Mouse (Mus musculus) CH12.LX (cell line): ENCODE measurements around the gene Ryr3. TPM values are rescaled to one million over a fixed set of nuclear protein-coding genes. Genes with fewer than 3 reads are reported as not detected.

ENCODE experiments used
- DNase-seq: peaks from one replicate; pipeline ENCODE4 v3.0.0-alpha.2; 2013; ENCODE audit errors: extremely low read depth
- H3K27ac ChIP-seq: 2 replicates; pipeline ENCODE4 v1.5.1; 2012; ENCODE audit warnings: low read depth, mild to moderate bottlenecking, control low read depth, moderate library complexity; ENCODE audit not compliant: insufficient read depth
- H3K27me3 ChIP-seq: replicated peaks from 2 replicates; pipeline ENCODE3; 2012; ENCODE audit warnings: inconsistent platforms
- H3K36me3 ChIP-seq, 2 experiments: replicated peaks in 1 of 2; 2 replicates each; pipeline versions ENCODE3 to v1.6.1; 2012; ENCODE audit warnings: inconsistent platforms in 1 of 2, low read length in 1 of 2, mild to moderate bottlenecking in 1 of 2, mixed read lengths in 1 of 2, moderate library complexity in 1 of 2; ENCODE audit not compliant: control insufficient read depth in 1 of 2, insufficient read depth in 1 of 2
- H3K4me1 ChIP-seq, 2 experiments: 2 replicates each; pipeline ENCODE4 v1.6.1; 2012; ENCODE audit warnings: inconsistent platforms in 1 of 2, moderate library complexity in 1 of 2; ENCODE audit not compliant: insufficient read depth in 2 of 2, control insufficient read depth in 1 of 2
- H3K4me2 ChIP-seq: 2 replicates; pipeline ENCODE4 v1.6.1; 2012; ENCODE audit warnings: low read depth, mild to moderate bottlenecking, control low read depth; ENCODE audit not compliant: poor library complexity, insufficient read depth, severe bottlenecking
- H3K4me3 ChIP-seq, 3 experiments: fragments of 150-350 bp in 1 of 3; sonication (generic) in 1 of 3; replicated peaks in 1 of 3; 2 replicates each; pipeline versions ENCODE3 to v1.5.1; 2011 to 2012; ENCODE audit warnings: low read depth in 2 of 3, low read length in 2 of 3, mild to moderate bottlenecking in 2 of 3, moderate library complexity in 2 of 3, control low read depth in 1 of 3, improper control_type of control experiment in 1 of 3, inconsistent platforms in 1 of 3, mixed read lengths in 1 of 3; ENCODE audit not compliant: poor library complexity in 1 of 3
- H3K79me2 ChIP-seq: replicated peaks from 2 replicates; pipeline ENCODE4 v1.6.1; 2012; ENCODE audit warnings: mild to moderate bottlenecking, moderate library complexity; ENCODE audit not compliant: control insufficient read depth, poor library complexity, insufficient read depth, severe bottlenecking; ENCODE audit errors: extremely low read depth
- H3K9ac ChIP-seq: 2 replicates; pipeline ENCODE4 v1.6.1; 2012; ENCODE audit warnings: low read depth, mild to moderate bottlenecking, control low read depth, moderate library complexity; ENCODE audit not compliant: insufficient read depth
- H3K9me3 ChIP-seq: replicated peaks from 2 replicates; pipeline ENCODE3; 2012; ENCODE audit warnings: low read length, inconsistent platforms, mixed read lengths
- CHD1 ChIP-seq: IDR thresholded peaks from 2 replicates; pipeline ENCODE4 v1.6.1; 2012; ENCODE audit warnings: low read depth, low read length, improper control_type of control experiment, inconsistent platforms
- ELF1 ChIP-seq: IDR thresholded peaks from 2 replicates; pipeline ENCODE4 v1.6.1; 2014; ENCODE audit warnings: low read depth, mild to moderate bottlenecking, inconsistent platforms, low read length, improper control_type of control experiment
- EP300 ChIP-seq: IDR thresholded peaks from 2 replicates; pipeline ENCODE4 v1.6.1; 2011; ENCODE audit warnings: low read length, improper control_type of control experiment
- ETS1 ChIP-seq: conservative IDR thresholded peaks from 2 replicates; pipeline ENCODE4 v1.6.1; 2012; ENCODE audit warnings: low read depth, mild to moderate bottlenecking, inconsistent platforms, low read length, improper control_type of control experiment, moderate library complexity
- GABPA ChIP-seq: IDR thresholded peaks from 2 replicates; pipeline ENCODE4 v1.6.1; 2012; ENCODE audit warnings: low read depth, low read length, improper control_type of control experiment, inconsistent platforms; ENCODE audit not compliant: insufficient replicate concordance
- HCFC1 ChIP-seq: IDR thresholded peaks from 2 replicates; pipeline ENCODE4 v1.6.1; 2012; ENCODE audit warnings: low read depth, mild to moderate bottlenecking, inconsistent platforms, low read length, improper control_type of control experiment
- JUND ChIP-seq: conservative IDR thresholded peaks from 2 replicates; pipeline ENCODE4 v1.6.1; 2011; ENCODE audit warnings: low read depth, low read length, improper control_type of control experiment
- KAT2A ChIP-seq: IDR thresholded peaks from 2 replicates; pipeline ENCODE4 v1.6.1; 2012; ENCODE audit warnings: low read length, improper control_type of control experiment, inconsistent platforms; ENCODE audit not compliant: insufficient replicate concordance
- MAZ ChIP-seq: IDR thresholded peaks from 2 replicates; pipeline ENCODE4 v1.6.1; 2012; ENCODE audit warnings: low read depth, mild to moderate bottlenecking, inconsistent platforms, low read length, improper control_type of control experiment, moderate library complexity
- NELFE ChIP-seq: IDR thresholded peaks from 2 replicates; pipeline ENCODE4 v1.6.1; 2011; ENCODE audit warnings: low read depth, low read length, improper control_type of control experiment
- NRF1 ChIP-seq: IDR thresholded peaks from 2 replicates; pipeline ENCODE4 v1.6.1; 2014; ENCODE audit warnings: low read depth, mild to moderate bottlenecking, inconsistent platforms, low read length, improper control_type of control experiment, moderate library complexity
- PAX5 ChIP-seq: IDR thresholded peaks from 2 replicates; pipeline ENCODE4 v1.6.1; 2012; ENCODE audit warnings: low read length, inconsistent platforms, mixed read lengths
- POLR2A ChIP-seq: IDR thresholded peaks from 2 replicates; pipeline ENCODE4 v1.6.1; 2011; ENCODE audit warnings: low read depth, mild to moderate bottlenecking, improper control_type of control experiment, low read length
- POLR2AphosphoS2 ChIP-seq: IDR thresholded peaks from 2 replicates; pipeline ENCODE4 v1.6.1; 2011; ENCODE audit warnings: low read depth, low read length, improper control_type of control experiment
- RAD21 ChIP-seq: IDR thresholded peaks from 2 replicates; pipeline ENCODE4 v1.6.1; 2011; ENCODE audit warnings: low read depth, mild to moderate bottlenecking, low read length, improper control_type of control experiment, moderate library complexity
- RCOR1 ChIP-seq: conservative IDR thresholded peaks from 2 replicates; pipeline ENCODE4 v1.6.1; 2012; ENCODE audit warnings: low read depth, mild to moderate bottlenecking, inconsistent platforms, low read length, improper control_type of control experiment
- TBP ChIP-seq: conservative IDR thresholded peaks from 2 replicates; pipeline ENCODE4 v1.6.1; 2011; ENCODE audit warnings: low read depth, low read length, improper control_type of control experiment
- USF2 ChIP-seq: conservative IDR thresholded peaks from 2 replicates; pipeline ENCODE4 v1.6.1; 2011; ENCODE audit warnings: low read depth, low read length, improper control_type of control experiment
- ZMIZ1 ChIP-seq: IDR thresholded peaks from 2 replicates; pipeline ENCODE4 v1.6.1; 2012; ENCODE audit warnings: low read depth, mild to moderate bottlenecking, inconsistent platforms, low read length, improper control_type of control experiment
- ZNF384 ChIP-seq: IDR thresholded peaks from 2 replicates; pipeline ENCODE4 v1.6.1; 2012; ENCODE audit warnings: low read depth, low read length, improper control_type of control experiment, inconsistent platforms
- dilution Hi-C: fragments of 300-500 bp; cut with MboI; formaldehyde crosslinking; loops from 2 replicates; pipeline ENCODE4 v1.14.3; 2020; ENCODE audit warnings: low sequenced_read_pairs; ENCODE audit not compliant: extremely low pct_unique_long_range_greater_than_20kb, extremely low pct_ligation_motif_present
- in situ Hi-C: fragments of 300-500 bp; cut with MboI; formaldehyde crosslinking; loops from 3 replicates; pipeline ENCODE4 v1.14.3; 2019; ENCODE audit warnings: low sequenced_read_pairs, low pct_ligation_motif_present, low pct_unique_long_range_greater_than_20kb, mixed read lengths
- polyA plus RNA-seq: library from polyadenylated mRNA; unstranded; fragments of >175 nt; gene quantifications from 2 replicates; pipeline ENCODE4 v1.2.1, GENCODE M21; 2012; ENCODE audit warnings: low read depth; ENCODE audit not compliant: insufficient read length
- total RNA-seq, 2 experiments: library from RNA; depleted of rRNA; stranded (reverse); fragments of 300-350 nt in 1 of 2; fragments of >200 nt in 1 of 2; gene quantifications; 2 replicates each; pipeline ENCODE4 v1.2.3; 2012 to 2014

Ryr3 gene
- total and polyA plus RNA-seq, 3 experiments = 0.08 to 0.40 (median 0.16) TPM

- H3K4me3 ChIP-seq = no peak overlapping the region
- no peak overlapping the region for H3K4me2 ChIP-seq
- TF ChIP-seq RAD21 = no peak
- no peak for TF ChIP-seq NELFE
- no peak for TF ChIP-seq RCOR1
- TF ChIP-seq USF2 = no peak
- no peak for TF ChIP-seq ZNF384
- no peak for TF ChIP-seq POLR2A
- TF ChIP-seq EP300 = no peak
- TF ChIP-seq ZMIZ1 = no peak
- no peak for TF ChIP-seq JUND
- no peak for DNase-seq
- H3K79me2 ChIP-seq = no peaks in the 10 kb centered on the region
- H3K27me3 ChIP-seq = no peaks in the 10 kb centered on the region
- dilution Hi-C loops = no loop called here
- H3K36me3 ChIP-seq = no peaks in the 10 kb centered on the region
- H3K9ac ChIP-seq = no peak overlapping the region
- no peaks in the 10 kb centered on the region for H3K4me1 ChIP-seq
- in situ Hi-C loops = no loop called here
- no peak overlapping the region for H3K27ac ChIP-seq
- H3K9me3 ChIP-seq = no peaks in the 10 kb centered on the region
Measured at GRCm38 (mm10) chr2:112732942-112733341, 484.0 kb downstream of the Ryr3 start.

GRCm38 (mm10) chr2:112727842-112728241 lies 489.1 kb downstream of the Ryr3 start:
- 0 out of 4 replicates have a peak, but pooled peaks cover 0 to 2% of the 10 kb centered on the region in 2 experiments for H3K4me1 ChIP-seq
- no peaks in the 10 kb centered on the region for H3K36me3 ChIP-seq
- H3K79me2 ChIP-seq = no peaks in the 10 kb centered on the region
- TF ChIP-seq NRF1 (no peak), KAT2A (no peak), ELF1 (no peak), TBP (no peak), PAX5 (no peak), HCFC1 (no peak), ETS1 (no peak), GABPA (no peak), POLR2AphosphoS2 (no peak), MAZ (no peak), CHD1 (no peak), RCOR1 (no peak)
- H3K4me3 ChIP-seq = no peak overlapping the region
- no peaks in the 10 kb centered on the region for H3K27me3 ChIP-seq
- dilution Hi-C loops = no loop called here
- in situ Hi-C loops = no loop called here
- DNase-seq = no peak
- H3K27ac ChIP-seq = no peak overlapping the region
- H3K9me3 ChIP-seq = no peaks in the 10 kb centered on the region
- no peak overlapping the region for H3K4me2 ChIP-seq
- no peak overlapping the region for H3K9ac ChIP-seq
